Mouse (Mus musculus) layer of hippocampus, adult 2 months (tissue): ENCODE data around the gene Tchhl1. TPM values are rescaled to one million over a fixed set of nuclear protein-coding genes. Genes with fewer than 3 reads are reported as not detected.
A peak's percentile ranks its signal among the peaks of the same experiment; 100 is the strongest.
"Not testable (repeated sequence)": the region's sequence is repeated elsewhere in the genome, so short reads cannot be mapped to it uniquely, and the experiment has no call there.

Experiments used
- DNase-seq, 2 experiments: peaks; one replicate each; pipeline ENCODE4 v3.0.0; 2022; ENCODE audit warnings: low spot score in 2 of 2
- H3K27ac ChIP-seq: fragments of 200-600 bp; 2 replicates; pipeline ENCODE4 v1.8.1; 2022
- H3K4me3 ChIP-seq: fragments of 200-600 bp; 2 replicates; pipeline ENCODE4 v1.8.1; 2022; ENCODE audit warnings: mild to moderate bottlenecking
- CTCF ChIP-seq: fragments of 200-600 bp; conservative IDR thresholded peaks from 2 replicates; pipeline ENCODE4 v1.8.1; 2022; ENCODE audit warnings: antibody characterized with exemption, mild to moderate bottlenecking, moderate library complexity
- long read RNA-seq, 2 experiments: library from polyadenylated mRNA; stranded (forward); transcript quantifications; one replicate each; pipeline ENCODE4 v2.0.0; 2021; ENCODE audit warnings: borderline mapping rate in 2 of 2
- total RNA-seq, 2 experiments: library from RNA; stranded (reverse); gene quantifications; 2 replicates each; pipeline ENCODE4 v1.2.3; 2021

Gene Tchhl1
- total RNA-seq = not detected
- long read RNA-seq, experiment 1 = 0 reads
- long read RNA-seq, experiment 2 = 0 reads

- no peak within 1 kb of the TSS for H3K27ac ChIP-seq
- no peak for TF ChIP-seq CTCF
- H3K4me3 ChIP-seq = no peak within 1 kb of the TSS
- DNase-seq = no peak
These were observed at the start of gene Tchhl1 for GRCm38 (mm10) chr3:93468561-93468960. Gene Tchhl1 (plus strand): TSS chr3:93468754.

GRCm38 (mm10) chr3:93431673-93432072, 36.9 kb upstream of the Tchhl1 start:
- TF ChIP-seq CTCF = no peak
- DNase-seq = no peak
- H3K27ac ChIP-seq = no peak overlapping the region
- H3K4me3 ChIP-seq = no peak overlapping the region

GRCm38 (mm10) chr3:93442030-93442429, 26.5 kb upstream of the Tchhl1 start, which contains the start of gene Tchh:
Gene Tchh (plus strand): TSS chr3:93442330.
- TF ChIP-seq CTCF = no peak
- DNase-seq = no peak
- H3K27ac ChIP-seq = no peak within 1 kb of the TSS
- no peak within 1 kb of the TSS for H3K4me3 ChIP-seq

- Histone ChIP-seq H3K4me3 (peak overlapping the region; percentile 68; the same call in 1 of the 2 replicates), H3K27ac (no peak overlapping the region)
- no peak for DNase-seq
- no peak for TF ChIP-seq CTCF
These were observed 25.0 kb upstream of the Tchhl1 start for GRCm38 (mm10) chr3:93443501-93444101.

- H3K4me3 ChIP-seq = peak overlapping the region; percentile 68
- peak; percentile 55 to 59 for DNase-seq
- peak overlapping the region; percentile 65; the same call in 1 of the 2 replicates for H3K27ac ChIP-seq
- no peak for TF ChIP-seq CTCF
These were observed 24.0 kb upstream of the Tchhl1 start for GRCm38 (mm10) chr3:93444343-93445164.

GRCm38 (mm10) chr3:93445165-93445705, 23.3 kb upstream of the Tchhl1 start:
- H3K4me3 ChIP-seq = peak overlapping the region; percentile 68
- peak overlapping the region; percentile 65; the same call in 1 of the 2 replicates for H3K27ac ChIP-seq
- no peak for TF ChIP-seq CTCF
- DNase-seq = peak in 1 of 2 experiments; percentile 10

GRCm38 (mm10) chr3:93446128-93446755, 22.3 kb upstream of the Tchhl1 start:
- TF ChIP-seq CTCF = peak; percentile 21; the same call in 1 of the 2 replicates
- Histone ChIP-seq H3K27ac (no peak overlapping the region), H3K4me3 (peak overlapping the region; percentile 55)
- peak in 1 of 2 experiments; percentile 13 for DNase-seq

GRCm38 (mm10) chr3:93446756-93447137, 21.8 kb upstream of the Tchhl1 start:
- H3K4me3 ChIP-seq = peak overlapping the region; percentile 55
- not testable (repeated sequence) for DNase-seq
- H3K27ac ChIP-seq = peak overlapping the region; percentile 58; the same call in 1 of the 2 replicates

GRCm38 (mm10) chr3:93447138-93447841, 21.3 kb upstream of the Tchhl1 start:
- H3K27ac ChIP-seq = peak overlapping the region; percentile 58

GRCm38 (mm10) chr3:93466556-93466955, 2.0 kb upstream of the Tchhl1 start:
- DNase-seq = no peak
- H3K4me3 ChIP-seq = no peak overlapping the region
- no peak overlapping the region for H3K27ac ChIP-seq
- no peak for TF ChIP-seq CTCF

More at GRCm38 (mm10) chr3:93447138-93447841, 21.3 kb upstream of the Tchhl1 start:
- TF ChIP-seq CTCF = peak; percentile 67
- DNase-seq = peak; percentile 60 to 68
- H3K4me3 ChIP-seq = peak overlapping the region; percentile 55

- TF ChIP-seq CTCF = no peak
- Histone ChIP-seq H3K27ac (no peak overlapping the region), H3K4me3 (no peak overlapping the region)
- DNase-seq = no peak
These were observed 1.4 kb upstream of the Tchhl1 start for GRCm38 (mm10) chr3:93467130-93467529.

GRCm38 (mm10) chr3:93469629-93470028, 1.1 kb downstream of the Tchhl1 start:
- no peak overlapping the region for H3K27ac ChIP-seq
- DNase-seq = no peak
- TF ChIP-seq CTCF = no peak
- H3K4me3 ChIP-seq = no peak overlapping the region
